Mouse (Mus musculus) kidney, postnatal 10 days (tissue): ENCODE results near the gene Clec10a.

Experiments used
- DNase-seq: peaks from one replicate; pipeline ENCODE4 v3.0.0; 2021; ENCODE audit warnings: mixed read lengths

Gene Clec10a

GRCm38 (mm10) chr11:70219873-70220272 lies 63.9 kb downstream of the Clec10a start:
- DNase-seq: no peak

DNA sequence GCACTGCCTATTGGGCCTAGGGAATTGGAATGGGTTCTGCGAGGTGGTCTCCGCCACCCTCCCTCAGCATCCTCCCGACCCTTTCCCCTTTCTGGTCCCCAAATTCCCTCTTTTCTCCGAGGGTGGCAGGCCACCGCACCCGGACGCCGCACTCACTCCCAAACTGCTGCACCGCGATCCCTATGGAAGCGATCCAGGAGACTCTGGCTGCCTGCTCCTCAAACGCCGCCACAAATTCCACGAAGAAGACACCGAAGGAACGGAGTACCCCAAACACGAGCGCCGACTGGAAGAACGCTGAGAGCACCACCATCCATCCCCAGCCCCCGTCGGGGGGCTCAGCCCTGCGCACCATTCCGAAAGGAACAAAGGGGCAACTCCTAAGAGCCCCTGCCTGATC lies 64.3 kb downstream of the Clec10a start:
- DNase-seq: no peak
